Mouse (Mus musculus) neural tube, embryonic 14.5 days (tissue): ENCODE measurements around the gene Arhgap8. TPM values are rescaled to one million over a fixed set of nuclear protein-coding genes. Genes with fewer than 3 reads are reported as not detected.

Experiments
- ATAC-seq: fragments of 200-750 bp; cut with Nextera tagmentation; 2 replicates; pipeline ENCODE4 v1.8.0; 2017; ENCODE audit warnings: low read depth, mild to moderate bottlenecking, moderate TSS enrichment, moderate library complexity
- H3K27ac ChIP-seq: fragments of 300-500 bp; sonication (generic); 2 replicates; pipeline ENCODE4 v1.5.1; 2014; ENCODE audit warnings: low read depth, mild to moderate bottlenecking, control low read depth, low read length, moderate library complexity, mixed read lengths
- H3K27me3 ChIP-seq: fragments of 300-500 bp; sonication (generic); 2 replicates; pipeline ENCODE4 v1.6.1; 2014; ENCODE audit warnings: low read length; ENCODE audit not compliant: control insufficient read depth, insufficient read depth
- H3K36me3 ChIP-seq: fragments of 300-500 bp; sonication (generic); 2 replicates; pipeline ENCODE4 v1.6.1; 2014; ENCODE audit warnings: low read length, mixed read lengths; ENCODE audit not compliant: control insufficient read depth, insufficient read depth
- H3K4me1 ChIP-seq: fragments of 300-500 bp; sonication (generic); 2 replicates; pipeline ENCODE4 v1.6.1; 2014; ENCODE audit warnings: low read length; ENCODE audit not compliant: control insufficient read depth, insufficient read depth
- H3K4me2 ChIP-seq: fragments of 300-500 bp; sonication (generic); 2 replicates; pipeline ENCODE4 v1.6.1; 2014; ENCODE audit warnings: mild to moderate bottlenecking, low read depth, low read length, control low read depth
- H3K4me3 ChIP-seq: fragments of 300-500 bp; sonication (generic); 2 replicates; pipeline ENCODE4 v1.5.1; 2014; ENCODE audit warnings: low read depth, low read length, control low read depth, mixed read lengths
- H3K9ac ChIP-seq: fragments of 300-500 bp; sonication (generic); replicated peaks from 2 replicates; pipeline ENCODE4 v1.6.1; 2014; ENCODE audit warnings: low read depth, mild to moderate bottlenecking, control low read depth, low read length, mixed read lengths
- H3K9me3 ChIP-seq: fragments of 300-500 bp; sonication (generic); 2 replicates; pipeline ENCODE4 v1.6.1; 2016; ENCODE audit warnings: low read length; ENCODE audit not compliant: control insufficient read depth
- WGBS: fragments of 180-500 bp; shearing (Covaris S2); extraction: QIAGEN DNeasy Blood & Tissue Kit; methylation state at CpG from one replicate; pipeline ENCODE4 v1.1.7; 2014; 5-methylcytosine and 5-hydroxymethylcytosine counted together
- polyA plus RNA-seq: library from polyadenylated mRNA; unstranded; fragments of >200 nt; fragmentation: Nextera tagmentation; extraction: Ambion mirVana; gene quantifications from 2 replicates; pipeline ENCODE4 v1.2.1, GENCODE M21; 2014

Gene Arhgap8
- polyA plus RNA-seq, 1 experiment from 2014 or later, result 2.5 TPM

DNA sequence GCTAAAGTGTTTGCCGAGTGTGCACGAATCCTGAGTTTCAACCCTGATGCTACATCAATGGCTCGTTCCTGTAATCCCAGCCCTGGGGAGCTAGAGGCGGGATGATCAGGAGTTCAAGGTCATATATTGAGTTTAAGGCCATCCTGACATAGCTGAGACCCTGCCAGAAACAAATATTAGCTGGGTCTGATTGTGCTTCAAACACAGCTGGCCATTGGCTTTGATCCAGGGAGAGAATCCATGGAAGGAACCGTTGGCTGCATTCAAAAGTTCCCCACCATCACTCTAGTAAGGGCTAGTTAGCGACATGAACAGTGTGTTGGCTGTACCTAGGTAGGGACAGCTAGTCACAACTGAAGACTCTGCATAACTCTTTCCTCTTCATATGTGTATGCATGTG lies 30.5 kb upstream of the Arhgap8 start:
- H3K27ac ChIP-seq, result no peak overlapping the region
- WGBS, result 85% methylated on average over 6 of the region's 6 CpGs
- no peaks in the 10 kb centered on the region for H3K9me3 ChIP-seq
- no peak for ATAC-seq
- no peaks in the 10 kb centered on the region for H3K4me1 ChIP-seq
- H3K4me2 ChIP-seq, result no peak overlapping the region
- H3K36me3 ChIP-seq, result 0 out of 2 replicates have a peak, but pooled peaks cover 3% of the 10 kb centered on the region
- no peaks in the 10 kb centered on the region for H3K27me3 ChIP-seq
- no peak overlapping the region for H3K9ac ChIP-seq
- no peak overlapping the region for H3K4me3 ChIP-seq

DNA sequence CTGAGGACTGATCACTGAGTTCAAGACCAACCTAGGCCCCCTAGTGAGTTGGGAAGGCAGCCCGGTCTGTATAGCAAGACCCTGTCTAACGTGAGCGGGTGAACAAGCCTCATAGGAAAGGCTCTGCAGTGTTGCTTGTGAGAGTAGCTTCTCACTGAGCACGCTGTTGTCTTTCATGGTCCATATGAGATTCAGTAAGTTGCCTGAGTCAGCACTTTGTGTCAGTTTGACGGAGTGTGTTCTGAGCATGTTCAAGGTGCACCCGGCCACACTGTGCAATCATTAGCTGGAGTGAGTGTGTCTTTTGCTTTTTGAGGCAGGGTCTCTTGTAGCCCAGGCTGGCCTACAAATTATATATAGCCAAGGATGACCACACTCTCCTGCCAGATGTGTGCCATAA lies 28.3 kb upstream of the Arhgap8 start:
- ATAC-seq, result no peak
- 0 out of 2 replicates have a peak, but pooled peaks cover 3% of the 10 kb centered on the region for H3K36me3 ChIP-seq
- H3K27me3 ChIP-seq, result no peaks in the 10 kb centered on the region
- H3K27ac ChIP-seq, result no peak overlapping the region
- no peaks in the 10 kb centered on the region for H3K4me1 ChIP-seq
- no peak overlapping the region for H3K4me3 ChIP-seq
- H3K9me3 ChIP-seq, result no peaks in the 10 kb centered on the region
- H3K4me2 ChIP-seq, result no peak overlapping the region
- 93% methylated on average over 6 of the region's 6 CpGs for WGBS
- no peak overlapping the region for H3K9ac ChIP-seq

- Histone ChIP-seq H3K27me3 (no peaks in the 10 kb centered on the region), H3K4me1 (no peaks in the 10 kb centered on the region), H3K4me2 (no peak overlapping the region), H3K36me3 (0 out of 2 replicates have a peak, but pooled peaks cover 3% of the 10 kb centered on the region), H3K9me3 (no peaks in the 10 kb centered on the region), H3K4me3 (no peak overlapping the region), H3K9ac (no peak overlapping the region), H3K27ac (no peak overlapping the region)
- ATAC-seq, result no peak
- WGBS, result 92% methylated on average over 7 of the region's 7 CpGs
These were observed 27.2 kb upstream of the Arhgap8 start for GRCm38 (mm10) chr15:84692645-84693044.

- H3K36me3 ChIP-seq, result no peaks in the 10 kb centered on the region
These were observed 23.8 kb upstream of the Arhgap8 start for GRCm38 (mm10) chr15:84696021-84696420.

DNA sequence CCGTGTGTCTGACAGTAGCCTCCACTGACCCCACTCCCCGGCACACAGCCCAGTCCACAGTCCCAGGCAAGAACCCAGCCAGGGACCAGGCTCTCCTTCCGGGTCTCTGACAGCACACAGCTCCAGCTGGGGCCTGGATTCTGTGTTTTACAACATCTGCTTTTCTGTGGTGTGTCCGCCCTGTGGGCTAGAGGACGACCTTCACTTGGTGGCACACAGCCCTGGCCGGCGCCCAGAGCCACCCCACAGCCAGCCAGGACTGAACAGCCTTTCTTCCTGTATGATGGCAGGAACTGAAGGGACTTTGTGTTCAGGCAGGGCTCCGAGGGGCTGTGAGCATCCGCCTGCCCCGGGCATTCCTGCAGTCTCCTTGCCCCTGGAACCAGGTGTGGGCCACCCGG lies 22.2 kb upstream of the Arhgap8 start:
- Histone ChIP-seq H3K9me3 (no peaks in the 10 kb centered on the region), H3K4me1 (no peaks in the 10 kb centered on the region), H3K27ac (peak overlapping the region; percentile 35; the same call in 1 of the 2 replicates), H3K4me3 (no peak overlapping the region), H3K4me2 (no peak overlapping the region), H3K27me3 (no peaks in the 10 kb centered on the region), H3K9ac (no peak overlapping the region), H3K36me3 (no peaks in the 10 kb centered on the region)
- 72% methylated on average over 11 of the region's 11 CpGs for WGBS
- no peak; the same call in 1 of the 2 replicates for ATAC-seq

More at GRCm38 (mm10) chr15:84696021-84696420, 23.8 kb upstream of the Arhgap8 start:
- no peak overlapping the region for H3K4me3 ChIP-seq
- H3K9ac ChIP-seq, result no peak overlapping the region
- H3K4me1 ChIP-seq, result no peaks in the 10 kb centered on the region
- WGBS, result 75% methylated on average over 4 of the region's 4 CpGs
- no peaks in the 10 kb centered on the region for H3K27me3 ChIP-seq
- H3K4me2 ChIP-seq, result no peak overlapping the region
- H3K27ac ChIP-seq, result no peak overlapping the region
- no peaks in the 10 kb centered on the region for H3K9me3 ChIP-seq
- no peak for ATAC-seq

- H3K9me3 ChIP-seq, result no peaks in the 10 kb centered on the region
- no peaks in the 10 kb centered on the region for H3K27me3 ChIP-seq
- H3K36me3 ChIP-seq, result peaks cover 3% of the 10 kb centered on the region; the same call in 1 of the 2 replicates
- WGBS, result 89% methylated on average over 2 of the region's 2 CpGs
- H3K4me1 ChIP-seq, result no peaks in the 10 kb centered on the region
- H3K9ac ChIP-seq, result no peak overlapping the region
- no peak for ATAC-seq
- H3K27ac ChIP-seq, result peak overlapping the region; percentile 35; the same call in 1 of the 2 replicates
- H3K4me3 ChIP-seq, result no peak overlapping the region
- H3K4me2 ChIP-seq, result no peak overlapping the region
These were observed 21.7 kb upstream of the Arhgap8 start for GRCm38 (mm10) chr15:84698189-84698588.

GRCm38 (mm10) chr15:84700147-84700794 lies 19.6 kb upstream of the Arhgap8 start:
- Histone ChIP-seq H3K4me3 (no peak overlapping the region), H3K4me1 (no peaks in the 10 kb centered on the region), H3K4me2 (no peak overlapping the region), H3K36me3 (peaks cover 3% of the 10 kb centered on the region; the same call in 1 of the 2 replicates), H3K27me3 (no peaks in the 10 kb centered on the region), H3K27ac (no peak overlapping the region), H3K9ac (no peak overlapping the region), H3K9me3 (no peaks in the 10 kb centered on the region)
- no peak for ATAC-seq
- 58% methylated on average over 6 of the region's 6 CpGs for WGBS

DNA sequence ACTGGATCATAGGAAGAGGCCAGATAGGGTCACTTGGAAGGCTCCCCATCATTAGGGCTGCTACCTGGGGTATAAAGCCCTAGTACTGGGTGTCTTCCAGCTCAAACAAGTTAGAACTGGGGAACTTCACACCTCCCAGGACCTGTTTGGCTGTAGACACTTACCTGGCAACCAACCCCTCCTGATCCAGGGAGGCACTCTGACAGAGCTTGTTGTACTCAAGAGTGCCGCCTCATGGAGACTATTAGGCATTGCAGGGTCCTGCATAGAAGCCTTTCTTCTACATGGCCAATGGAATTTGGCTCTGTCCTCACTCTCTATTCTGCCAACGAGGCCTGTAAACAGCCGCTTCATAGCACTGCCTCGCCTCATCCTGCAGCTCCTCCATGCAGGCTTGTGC lies 17.9 kb upstream of the Arhgap8 start:
- Histone ChIP-seq H3K36me3 (peaks cover 3% of the 10 kb centered on the region; the same call in 1 of the 2 replicates), H3K27me3 (no peaks in the 10 kb centered on the region), H3K4me3 (no peak overlapping the region), H3K4me2 (no peak overlapping the region), H3K27ac (no peak overlapping the region), H3K4me1 (no peaks in the 10 kb centered on the region), H3K9ac (no peak overlapping the region), H3K9me3 (no peaks in the 10 kb centered on the region)
- 20% methylated on average over 4 of the region's 4 CpGs for WGBS
- no peak for ATAC-seq

- 92% methylated on average over 29 of the region's 29 CpGs for WGBS
- Histone ChIP-seq H3K4me1 (no peaks in the 10 kb centered on the region), H3K9ac (no peak overlapping the region), H3K4me2 (no peak overlapping the region), H3K36me3 (peaks cover 3% of the 10 kb centered on the region; the same call in 1 of the 2 replicates), H3K27ac (no peak overlapping the region), H3K9me3 (no peaks in the 10 kb centered on the region), H3K27me3 (no peaks in the 10 kb centered on the region), H3K4me3 (no peak overlapping the region)
- no peak for ATAC-seq
These were observed 17.2 kb upstream of the Arhgap8 start for GRCm38 (mm10) chr15:84702391-84703345.
